Mouse (Mus musculus): ENCODE data around the gene Tnks1bp1. TPM values are rescaled to one million over a fixed set of nuclear protein-coding genes. Genes with fewer than 3 reads are reported as not detected.
A peak's percentile ranks its signal among the peaks of the same experiment; 100 is the strongest.

Tnks1bp1 gene
- polyA plus RNA-seq, 1 experiment from 2014 or later: 13.3 TPM

DNA sequence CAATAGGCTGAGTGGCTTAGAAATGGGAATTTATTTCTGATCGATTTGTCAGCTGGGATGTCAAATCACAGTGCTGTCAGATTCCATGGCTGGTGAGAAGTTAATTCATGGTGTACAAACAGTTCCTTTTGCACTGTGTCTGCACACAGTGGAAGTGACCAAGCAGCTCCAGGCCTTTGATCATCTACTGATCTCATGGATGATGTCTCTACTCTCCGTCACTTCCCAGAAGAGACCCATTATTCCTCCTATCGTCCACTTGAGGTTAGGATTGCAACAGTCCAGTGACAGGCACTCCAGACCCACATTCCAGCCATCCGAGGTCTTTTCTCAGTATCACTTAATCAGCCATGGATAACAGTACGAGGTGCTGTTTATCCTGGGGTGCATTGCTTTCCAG, 25.9 kb downstream of the Tnks1bp1 start:
- Histone ChIP-seq H3K27me3 (ENCODE audit: control insufficient read depth, insufficient read depth, low read length) (no peaks in the 10 kb centered on the region), H3K4me3 (ENCODE audit: low read depth, low read length) (no peak overlapping the region), H3K9me3 (ENCODE audit: control insufficient read depth, low read depth, low read length) (no peaks in the 10 kb centered on the region), H3K9ac (replicated peaks; ENCODE audit: low read depth, low read length) (no peak overlapping the region), H3K36me3 (ENCODE audit: control insufficient read depth, insufficient read depth, low read length) (peaks cover 23% of the 10 kb centered on the region), H3K27ac (ENCODE audit: low read length) (no peak overlapping the region), H3K4me2 (replicated peaks; ENCODE audit: low read depth, low read length) (no peak overlapping the region), H3K4me1 (ENCODE audit: control insufficient read depth, insufficient read depth, low read length) (no peaks in the 10 kb centered on the region)
- no peak for ATAC-seq (ENCODE audit: insufficient number of reproducible peaks, insufficient read depth, low FRiP score, low read depth)
- WGBS: 84% methylated on average over 5 of the region's 5 CpGs

DNA sequence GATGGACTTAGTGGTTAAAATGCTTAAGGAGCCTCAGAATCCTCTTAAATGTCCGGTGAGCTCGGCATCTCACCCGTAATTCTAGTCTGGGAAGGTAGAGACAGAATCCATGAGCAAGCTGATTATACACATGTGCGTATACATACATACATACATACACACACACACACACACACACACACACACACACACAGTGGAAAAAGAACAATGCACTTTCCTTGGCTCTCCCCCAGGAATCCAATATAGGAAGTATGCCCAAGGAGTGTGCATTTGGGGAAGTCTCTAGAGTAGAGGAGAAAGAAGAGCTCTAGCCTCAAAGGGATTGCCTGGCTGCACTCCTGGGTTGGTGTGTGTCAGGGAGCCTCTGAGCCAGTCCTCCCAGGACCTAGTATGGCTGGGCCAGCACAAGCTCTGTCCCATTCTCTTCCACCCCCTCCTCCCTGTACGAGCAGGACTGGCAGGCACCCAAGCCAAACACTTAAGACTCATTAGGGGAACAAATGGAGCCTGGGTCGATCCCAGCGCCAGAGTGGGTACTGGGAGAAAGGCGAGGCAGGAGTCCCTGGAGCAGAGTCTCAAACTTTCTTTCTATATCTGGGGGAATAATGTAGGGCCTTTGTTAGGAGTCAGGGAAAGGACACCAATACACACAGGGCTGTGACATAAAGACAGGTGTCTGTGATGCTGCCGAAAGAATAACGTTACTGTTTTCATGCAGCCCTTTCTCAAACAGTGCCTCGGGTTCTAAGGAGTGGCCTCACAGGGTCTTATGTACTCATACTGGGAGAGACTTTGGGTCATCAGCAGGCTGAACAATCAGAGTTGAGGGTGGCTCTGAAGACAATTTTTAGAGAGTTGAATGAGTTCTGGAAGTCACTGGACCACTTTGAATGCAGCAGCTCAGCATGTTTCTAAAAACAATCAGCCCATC, 41.2 kb downstream of the Tnks1bp1 start:
- no peak overlapping the region for H3K4me3 ChIP-seq (ENCODE audit: low read depth, low read length)
- no peaks in the 10 kb centered on the region for H3K27me3 ChIP-seq (ENCODE audit: control insufficient read depth, insufficient read depth, low read length)
- no peak overlapping the region for H3K9ac ChIP-seq (replicated peaks; ENCODE audit: low read depth, low read length)
- peaks cover 8% of the 10 kb centered on the region; the same call in 1 of the 2 replicates for H3K4me1 ChIP-seq (ENCODE audit: control insufficient read depth, insufficient read depth, low read length)
- WGBS: 47% methylated on average over 11 of the region's 11 CpGs
- no peak overlapping the region for H3K4me2 ChIP-seq (replicated peaks; ENCODE audit: low read depth, low read length)
- ATAC-seq (ENCODE audit: insufficient number of reproducible peaks, insufficient read depth, low FRiP score, low read depth): peak; percentile 68
- no peaks in the 10 kb centered on the region for H3K9me3 ChIP-seq (ENCODE audit: control insufficient read depth, low read depth, low read length)
- no peak overlapping the region for H3K27ac ChIP-seq (ENCODE audit: low read length)
- no peaks in the 10 kb centered on the region for H3K36me3 ChIP-seq (ENCODE audit: control insufficient read depth, insufficient read depth, low read length)

DNA sequence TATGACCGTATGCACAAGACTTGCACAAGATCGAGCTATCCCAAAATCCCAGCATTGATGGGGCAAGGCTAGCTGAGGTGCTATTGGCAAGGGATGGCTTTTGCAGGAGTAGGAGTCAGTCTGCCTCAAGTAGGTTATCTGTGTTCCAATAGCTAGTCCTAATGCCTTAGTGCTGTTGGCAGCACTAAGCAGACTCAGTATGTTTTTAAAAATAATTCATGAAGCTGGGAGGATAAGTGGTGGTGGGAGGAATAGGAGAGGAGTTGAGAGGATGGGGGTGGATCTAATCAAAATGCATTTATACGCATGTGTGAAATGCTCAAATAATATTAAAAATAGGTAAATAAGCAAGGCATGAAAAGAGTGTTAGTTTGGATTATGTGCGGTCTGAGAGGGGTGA, 43.5 kb downstream of the Tnks1bp1 start:
- H3K4me3 ChIP-seq (ENCODE audit: low read depth, low read length): no peak overlapping the region
- no peaks in the 10 kb centered on the region for H3K9me3 ChIP-seq (ENCODE audit: control insufficient read depth, low read depth, low read length)
- H3K36me3 ChIP-seq (ENCODE audit: control insufficient read depth, insufficient read depth, low read length): no peaks in the 10 kb centered on the region
- no peak overlapping the region for H3K27ac ChIP-seq (ENCODE audit: low read length)
- WGBS: 89% methylated on average over 4 of the region's 4 CpGs
- peaks cover 8% of the 10 kb centered on the region; the same call in 1 of the 2 replicates for H3K4me1 ChIP-seq (ENCODE audit: control insufficient read depth, insufficient read depth, low read length)
- H3K9ac ChIP-seq (replicated peaks; ENCODE audit: low read depth, low read length): no peak overlapping the region
- no peaks in the 10 kb centered on the region for H3K27me3 ChIP-seq (ENCODE audit: control insufficient read depth, insufficient read depth, low read length)
- no peak overlapping the region for H3K4me2 ChIP-seq (replicated peaks; ENCODE audit: low read depth, low read length)
- ATAC-seq (ENCODE audit: insufficient number of reproducible peaks, insufficient read depth, low FRiP score, low read depth): no peak

DNA sequence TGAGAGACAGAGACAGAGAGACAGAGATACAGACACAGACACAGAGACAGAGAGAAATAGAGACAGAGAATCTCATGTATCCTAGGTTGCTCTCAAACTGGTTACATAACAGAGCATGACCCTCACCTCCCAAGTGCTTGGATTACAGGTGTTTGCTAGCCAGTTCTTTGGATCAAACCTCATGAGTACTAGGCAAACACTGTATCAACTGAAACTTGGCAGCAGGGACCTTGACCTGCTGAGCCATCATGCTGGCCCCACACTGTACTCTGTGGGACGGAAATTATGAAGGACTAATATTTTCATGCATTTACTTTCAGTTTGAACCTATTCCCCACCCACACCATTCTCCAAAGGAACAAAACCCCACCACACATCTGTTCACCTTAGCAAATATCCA, 45.6 kb downstream of the Tnks1bp1 start:
- WGBS: 88% methylated on average over 1 of the region's 1 CpGs
- Histone ChIP-seq H3K4me2 (replicated peaks; ENCODE audit: low read depth, low read length) (no peak overlapping the region), H3K36me3 (ENCODE audit: control insufficient read depth, insufficient read depth, low read length) (no peaks in the 10 kb centered on the region), H3K9me3 (ENCODE audit: control insufficient read depth, low read depth, low read length) (no peaks in the 10 kb centered on the region), H3K9ac (replicated peaks; ENCODE audit: low read depth, low read length) (no peak overlapping the region), H3K4me3 (ENCODE audit: low read depth, low read length) (no peak overlapping the region), H3K27me3 (ENCODE audit: control insufficient read depth, insufficient read depth, low read length) (no peaks in the 10 kb centered on the region), H3K27ac (ENCODE audit: low read length) (no peak overlapping the region), H3K4me1 (ENCODE audit: control insufficient read depth, insufficient read depth, low read length) (peaks cover 8% of the 10 kb centered on the region; the same call in 1 of the 2 replicates)
- no peak; the same call in 1 of the 2 replicates for ATAC-seq (ENCODE audit: insufficient number of reproducible peaks, insufficient read depth, low FRiP score, low read depth)

DNA sequence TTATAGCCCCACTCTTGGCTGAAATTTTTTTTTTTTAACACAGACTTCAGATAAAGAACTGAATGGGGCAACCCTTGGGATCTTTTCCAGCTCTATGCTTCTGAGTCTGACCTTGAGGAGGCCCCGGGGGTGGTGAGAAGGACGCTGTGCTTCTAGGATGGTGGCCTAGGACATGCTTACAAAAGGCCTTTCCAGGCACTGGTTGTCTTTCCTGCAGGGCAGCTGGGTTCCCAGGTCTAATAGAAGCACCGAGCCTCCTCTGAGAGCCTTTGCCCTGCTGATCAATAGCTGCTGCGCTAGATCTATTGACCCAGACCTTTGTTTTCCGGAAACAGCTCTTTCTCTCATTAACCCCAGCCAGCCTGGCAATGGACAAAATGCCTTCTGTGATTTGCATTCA, 48.1 kb downstream of the Tnks1bp1 start:
- no peak overlapping the region for H3K4me2 ChIP-seq (replicated peaks; ENCODE audit: low read depth, low read length)
- 47% methylated on average over 5 of the region's 5 CpGs for WGBS
- no peak overlapping the region for H3K4me3 ChIP-seq (ENCODE audit: low read depth, low read length)
- H3K27ac ChIP-seq (ENCODE audit: low read length): no peak overlapping the region
- H3K36me3 ChIP-seq (ENCODE audit: control insufficient read depth, insufficient read depth, low read length): no peaks in the 10 kb centered on the region
- H3K4me1 ChIP-seq (ENCODE audit: control insufficient read depth, insufficient read depth, low read length): no peaks in the 10 kb centered on the region
- H3K9me3 ChIP-seq (ENCODE audit: control insufficient read depth, low read depth, low read length): no peaks in the 10 kb centered on the region
- no peak for ATAC-seq (ENCODE audit: insufficient number of reproducible peaks, insufficient read depth, low FRiP score, low read depth)
- H3K9ac ChIP-seq (replicated peaks; ENCODE audit: low read depth, low read length): no peak overlapping the region
- no peaks in the 10 kb centered on the region for H3K27me3 ChIP-seq (ENCODE audit: control insufficient read depth, insufficient read depth, low read length)

DNA sequence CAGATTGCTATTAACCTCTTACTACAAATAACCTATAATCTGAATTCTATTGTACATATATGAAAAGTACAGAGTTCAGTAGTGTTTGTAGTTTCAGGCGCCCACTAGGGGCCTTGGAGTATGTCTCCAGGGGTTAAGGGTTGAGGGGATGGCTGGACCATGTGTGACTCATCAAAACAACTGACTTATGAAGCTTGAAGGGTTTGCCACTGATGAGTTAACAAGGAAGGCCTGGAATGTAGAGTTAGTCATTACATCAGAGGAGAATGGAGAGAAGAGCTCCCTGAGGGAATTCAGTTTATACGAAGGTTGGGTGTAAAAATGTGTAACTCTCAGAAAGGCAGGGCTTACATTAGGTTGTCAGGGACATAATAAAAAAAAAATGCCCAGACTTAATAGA, 50.2 kb downstream of the Tnks1bp1 start:
- WGBS: 70% methylated on average over 2 of the region's 2 CpGs
- no peak overlapping the region for H3K4me2 ChIP-seq (replicated peaks; ENCODE audit: low read depth, low read length)
- no peaks in the 10 kb centered on the region for H3K9me3 ChIP-seq (ENCODE audit: control insufficient read depth, low read depth, low read length)
- no peak for ATAC-seq (ENCODE audit: insufficient number of reproducible peaks, insufficient read depth, low FRiP score, low read depth)
- no peak overlapping the region for H3K9ac ChIP-seq (replicated peaks; ENCODE audit: low read depth, low read length)
- no peaks in the 10 kb centered on the region for H3K27me3 ChIP-seq (ENCODE audit: control insufficient read depth, insufficient read depth, low read length)
- H3K27ac ChIP-seq (ENCODE audit: low read length): no peak overlapping the region
- no peaks in the 10 kb centered on the region for H3K36me3 ChIP-seq (ENCODE audit: control insufficient read depth, insufficient read depth, low read length)
- no peaks in the 10 kb centered on the region for H3K4me1 ChIP-seq (ENCODE audit: control insufficient read depth, insufficient read depth, low read length)
- H3K4me3 ChIP-seq (ENCODE audit: low read depth, low read length): no peak overlapping the region

DNA sequence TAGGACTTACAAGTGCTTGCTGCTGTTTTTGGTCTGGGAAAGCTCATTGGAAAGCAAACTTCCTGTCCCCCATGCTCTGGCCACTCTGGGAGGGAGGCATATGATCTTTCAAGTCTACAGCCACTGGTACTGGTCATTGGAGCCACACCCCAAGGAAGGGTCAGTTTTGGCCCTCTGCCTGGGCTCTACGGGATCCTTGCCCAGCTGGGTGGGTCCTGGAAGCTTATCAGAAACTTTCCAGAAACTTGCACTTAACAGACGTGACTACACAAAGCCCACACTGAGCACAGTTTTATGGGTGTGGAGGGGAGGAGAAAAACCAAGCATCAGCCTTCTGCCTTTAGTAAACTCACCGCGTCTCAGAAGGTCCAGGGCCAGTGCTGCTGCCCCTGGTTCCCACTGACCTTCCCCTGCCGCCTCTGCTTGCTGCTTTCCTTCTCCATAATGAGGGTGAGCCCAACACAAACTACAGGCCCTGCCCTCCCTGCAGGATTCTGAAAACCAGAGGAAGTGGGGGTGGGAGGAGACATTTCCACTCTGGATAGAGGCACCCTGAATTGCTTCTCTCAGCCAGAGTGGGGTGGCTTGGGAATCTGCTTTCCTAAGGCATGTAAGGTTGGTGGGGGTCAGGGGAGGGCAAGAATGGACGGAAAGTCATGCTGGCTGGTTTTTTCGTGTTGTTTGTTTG, 51.1 kb downstream of the Tnks1bp1 start:
- Histone ChIP-seq H3K27ac (ENCODE audit: low read length) (peak overlapping the region; percentile 34; the same call in 1 of the 2 replicates), H3K4me3 (ENCODE audit: low read depth, low read length) (no peak overlapping the region), H3K27me3 (ENCODE audit: control insufficient read depth, insufficient read depth, low read length) (no peaks in the 10 kb centered on the region), H3K36me3 (ENCODE audit: control insufficient read depth, insufficient read depth, low read length) (no peaks in the 10 kb centered on the region), H3K4me1 (ENCODE audit: control insufficient read depth, insufficient read depth, low read length) (no peaks in the 10 kb centered on the region), H3K4me2 (replicated peaks; ENCODE audit: low read depth, low read length) (no peak overlapping the region), H3K9me3 (ENCODE audit: control insufficient read depth, low read depth, low read length) (no peaks in the 10 kb centered on the region), H3K9ac (replicated peaks; ENCODE audit: low read depth, low read length) (no peak overlapping the region)
- WGBS: 68% methylated on average over 7 of the region's 7 CpGs
- ATAC-seq (ENCODE audit: insufficient number of reproducible peaks, insufficient read depth, low FRiP score, low read depth): peak; percentile 39; the same call in 1 of the 2 replicates

DNA sequence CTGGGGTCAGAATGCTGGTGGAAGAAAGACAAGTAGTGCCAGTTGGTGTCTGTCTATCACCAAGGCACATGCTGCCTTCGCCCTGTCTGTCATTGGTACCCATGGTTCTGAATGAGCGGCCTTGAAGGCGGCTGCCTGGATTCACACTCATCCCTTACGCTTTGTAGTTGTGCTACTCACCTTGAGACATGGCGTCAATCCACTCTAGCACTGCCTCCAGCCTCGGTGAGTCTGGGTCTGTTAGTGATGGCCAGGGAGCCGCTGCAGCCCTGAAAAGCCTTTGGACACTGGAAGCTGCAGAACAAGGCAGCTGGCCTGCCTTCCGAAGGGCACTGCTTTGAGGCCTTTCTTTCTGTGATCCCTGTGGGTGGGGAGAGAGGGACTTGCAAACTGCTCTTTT, 55.4 kb downstream of the Tnks1bp1 start:
- H3K4me3 ChIP-seq (ENCODE audit: low read depth, low read length): no peak overlapping the region
- H3K9me3 ChIP-seq (ENCODE audit: control insufficient read depth, low read depth, low read length): no peaks in the 10 kb centered on the region
- no peak overlapping the region for H3K4me2 ChIP-seq (replicated peaks; ENCODE audit: low read depth, low read length)
- H3K27me3 ChIP-seq (ENCODE audit: control insufficient read depth, insufficient read depth, low read length): no peaks in the 10 kb centered on the region
- no peak for ATAC-seq (ENCODE audit: insufficient number of reproducible peaks, insufficient read depth, low FRiP score, low read depth)
- H3K9ac ChIP-seq (replicated peaks; ENCODE audit: low read depth, low read length): no peak overlapping the region
- H3K36me3 ChIP-seq (ENCODE audit: control insufficient read depth, insufficient read depth, low read length): no peaks in the 10 kb centered on the region
- 75% methylated on average over 8 of the region's 8 CpGs for WGBS
- no peak overlapping the region for H3K27ac ChIP-seq (ENCODE audit: low read length)
- 0 out of 2 replicates have a peak, but pooled peaks cover 4% of the 10 kb centered on the region for H3K4me1 ChIP-seq (ENCODE audit: control insufficient read depth, insufficient read depth, low read length)
